Mouse (Mus musculus) adrenal gland, adult 2 months (tissue): ENCODE data around the gene Mcf2l. TPM values are rescaled to one million over a fixed set of nuclear protein-coding genes. Genes with fewer than 3 reads are reported as not detected.

Experiments used
- DNase-seq: peaks from one replicate; pipeline ENCODE4 v3.0.0; 2021
- polyA plus RNA-seq: library from polyadenylated mRNA; depleted of rRNA; stranded (reverse); fragments of >200 nt; gene quantifications from 2 replicates; pipeline ENCODE4 v1.2.3, GENCODE M21; 2012
- total RNA-seq, 2 experiments: library from RNA; stranded (reverse); gene quantifications; 2 replicates each; pipeline ENCODE4 v1.2.3; 2021

Gene Mcf2l
- total and polyA plus RNA-seq, 3 experiments = 9.6 to 25.4 (median 24.0) TPM

DNA sequence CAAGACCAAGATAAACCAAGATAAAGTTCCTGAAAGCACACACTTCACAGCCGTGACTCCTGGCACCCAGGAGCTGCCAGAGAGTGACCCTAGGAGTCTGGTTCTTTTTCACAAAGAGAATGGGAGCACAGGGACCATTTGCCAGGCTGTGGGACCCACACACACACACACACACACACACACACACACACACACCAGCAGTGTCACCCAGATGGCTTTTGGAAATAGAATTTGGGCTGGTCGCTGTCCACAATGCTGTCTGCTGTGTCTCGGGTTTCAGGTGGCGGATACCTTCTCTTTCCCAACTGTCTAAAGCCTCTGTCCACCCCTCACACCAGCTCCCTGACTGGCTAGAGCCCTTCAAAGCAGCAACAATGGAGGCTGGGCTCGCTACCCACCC, 120.9 kb downstream of the Mcf2l start:
- DNase-seq = no peak

DNA sequence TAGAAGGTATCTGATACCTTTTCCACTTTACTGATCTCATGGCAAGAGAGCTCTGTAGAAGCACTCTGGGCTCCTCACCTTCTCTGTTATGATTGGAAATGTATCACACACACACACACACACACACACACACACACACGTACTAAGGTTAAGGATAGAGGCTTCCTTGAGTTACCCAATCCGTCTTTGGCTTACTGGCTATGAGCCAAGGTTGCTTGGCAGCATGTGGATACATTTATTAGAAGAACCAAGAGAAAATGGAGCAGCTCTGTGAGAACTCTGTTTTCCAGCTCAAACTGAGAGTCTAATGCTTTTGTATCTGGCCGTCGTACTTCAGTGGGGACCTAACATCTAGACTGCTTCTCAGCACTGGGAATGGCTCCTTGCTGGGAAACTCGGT, 121.9 kb downstream of the Mcf2l start:
- DNase-seq = peak; percentile 48

DNA sequence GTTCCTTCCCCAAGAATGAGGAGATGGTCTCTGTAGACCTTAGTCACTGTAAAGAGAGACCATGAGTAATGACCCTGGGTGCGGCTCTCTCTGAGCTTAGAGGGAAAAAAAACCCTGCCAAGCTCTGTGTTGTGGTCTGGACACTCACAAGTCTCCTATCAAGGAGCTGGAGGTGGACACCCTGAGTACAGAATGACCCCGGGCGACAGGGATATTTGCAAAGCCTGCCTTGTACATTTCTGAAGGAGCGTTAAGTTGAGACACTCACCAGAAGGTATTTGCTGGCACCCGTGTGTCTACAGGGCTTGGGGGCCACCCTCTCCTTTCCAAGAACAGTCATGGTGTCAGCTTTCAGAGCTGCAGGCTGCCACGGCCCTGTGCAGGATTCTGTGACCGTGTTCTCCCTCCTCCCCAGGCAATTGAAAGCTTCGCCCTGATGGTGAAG, 123.2 kb downstream of the Mcf2l start:
- DNase-seq = no peak

GRCm38 (mm10) chr8:12998331-12998730, 124.7 kb downstream of the Mcf2l start:
- DNase-seq = no peak

DNA sequence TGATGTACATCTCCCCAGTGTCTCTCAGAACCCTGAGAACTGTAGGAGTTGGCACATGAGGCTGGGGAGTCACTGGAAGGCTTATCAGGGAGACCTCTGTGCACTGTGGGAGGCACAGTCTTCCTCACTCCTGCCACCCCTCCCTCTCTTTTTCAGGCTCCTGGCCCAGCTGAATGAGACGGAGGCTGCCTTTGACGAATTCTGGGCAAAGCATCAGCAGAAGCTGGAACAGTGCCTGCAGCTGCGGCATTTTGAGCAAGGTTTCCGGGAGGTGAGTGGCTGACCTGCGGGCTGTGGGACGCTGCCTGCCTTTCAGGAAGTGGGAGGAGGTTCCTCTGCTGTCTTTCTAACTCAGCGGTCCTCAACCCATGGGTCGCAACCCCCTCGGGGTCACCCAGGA, 126.2 kb downstream of the Mcf2l start:
- peak; percentile 17 for DNase-seq

- no peak for DNase-seq
These were observed 133.9 kb downstream of the Mcf2l start for GRCm38 (mm10) chr8:13007458-13007857.

GRCm38 (mm10) chr8:13010313-13010712, 136.7 kb downstream of the Mcf2l start:
- DNase-seq = no peak

GRCm38 (mm10) chr8:13019560-13019959, 146.0 kb downstream of the Mcf2l start:
- DNase-seq = no peak

DNA sequence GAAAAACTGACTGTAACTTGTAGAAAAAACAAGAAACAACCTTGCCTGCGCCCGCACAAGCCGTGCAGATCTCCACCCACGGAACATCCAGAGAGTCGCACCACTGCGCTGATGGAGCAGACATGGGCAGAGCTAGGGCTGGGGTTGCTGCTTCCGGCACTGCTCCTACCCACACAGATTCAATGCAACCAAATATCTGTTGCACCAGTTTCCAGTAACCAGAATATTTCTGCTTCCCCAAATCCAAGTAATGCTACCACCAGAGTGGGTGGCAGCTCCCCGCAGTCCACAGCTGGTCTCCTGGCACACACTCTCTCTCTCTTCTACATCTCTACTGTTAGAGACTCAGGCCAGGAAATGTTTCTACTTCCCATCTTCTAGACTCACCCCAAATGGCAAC, 148.2 kb downstream of the Mcf2l start:
- no peak for DNase-seq

GRCm38 (mm10) chr8:13025487-13026224, 152.1 kb downstream of the Mcf2l start, which contains the start of gene F7:
TSS of gene F7 (plus strand) at chr8:13026034.
- DNase-seq = peak; percentile 43

DNA sequence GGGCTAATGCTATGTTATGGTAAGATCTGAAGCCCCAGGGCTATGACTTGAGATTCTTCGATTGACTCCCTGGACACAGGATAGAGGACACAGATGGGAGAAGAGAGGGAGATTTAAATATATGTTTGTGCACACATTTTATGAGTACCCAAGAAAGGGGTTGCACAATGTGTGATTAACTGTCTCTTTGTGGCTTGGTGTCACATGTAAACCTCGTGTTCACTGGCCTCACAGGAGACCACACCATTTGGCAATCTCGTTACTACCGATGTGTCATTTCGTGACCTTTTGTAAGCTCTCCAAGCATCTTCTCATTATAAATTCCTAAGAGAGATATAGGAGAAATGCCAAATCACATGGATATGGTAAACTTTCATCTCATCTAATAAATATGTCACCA, 154.0 kb downstream of the Mcf2l start:
- DNase-seq = no peak

DNA sequence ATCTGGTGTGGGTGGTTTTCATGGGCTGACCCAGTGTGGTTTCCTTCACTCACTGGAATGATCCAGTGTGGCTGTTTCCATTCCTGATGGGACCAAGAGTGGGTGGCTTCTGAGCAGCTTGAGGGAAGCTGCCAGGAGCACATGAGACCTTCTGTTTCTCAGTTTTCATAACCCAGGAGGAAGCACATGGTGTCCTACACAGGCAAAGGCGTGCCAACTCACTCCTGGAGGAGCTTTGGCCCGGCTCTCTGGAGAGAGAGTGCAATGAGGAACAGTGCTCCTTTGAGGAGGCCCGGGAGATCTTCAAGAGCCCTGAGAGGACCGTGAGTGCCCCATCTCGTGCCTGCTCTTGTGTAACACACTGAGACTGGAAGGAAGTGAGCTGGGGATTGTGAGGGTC, 154.9 kb downstream of the Mcf2l start:
- DNase-seq = no peak

GRCm38 (mm10) chr8:13036346-13036812, 162.8 kb downstream of the Mcf2l start:
- no peak for DNase-seq

GRCm38 (mm10) chr8:13037015-13037414, 163.4 kb downstream of the Mcf2l start, which contains the start of gene F10:
TSS of gene F10 (plus strand) at chr8:13037308.
- DNase-seq = no peak

- peak; percentile 49 for DNase-seq
These were observed 164.0 kb downstream of the Mcf2l start for GRCm38 (mm10) chr8:13037569-13037968.

DNA sequence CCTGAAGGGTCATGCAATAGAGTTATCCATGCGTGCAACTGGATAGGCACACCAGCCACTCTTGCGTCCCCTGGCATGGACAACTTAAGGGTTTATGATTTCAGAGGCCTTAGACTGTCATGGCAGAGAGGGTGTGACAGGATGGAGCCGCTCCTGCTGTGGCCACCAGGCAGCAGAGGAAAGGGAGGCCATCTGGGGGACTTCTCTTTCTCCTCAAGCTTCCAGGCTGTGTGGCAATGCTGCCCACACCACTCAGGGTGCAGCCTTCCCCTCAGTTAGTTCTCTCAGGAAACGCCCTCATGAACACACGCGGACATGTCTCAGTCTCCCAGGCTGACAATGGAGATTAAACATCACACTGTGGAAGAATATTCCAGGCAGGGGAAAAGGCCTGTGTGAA, 165.4 kb downstream of the Mcf2l start:
- no peak for DNase-seq

DNA sequence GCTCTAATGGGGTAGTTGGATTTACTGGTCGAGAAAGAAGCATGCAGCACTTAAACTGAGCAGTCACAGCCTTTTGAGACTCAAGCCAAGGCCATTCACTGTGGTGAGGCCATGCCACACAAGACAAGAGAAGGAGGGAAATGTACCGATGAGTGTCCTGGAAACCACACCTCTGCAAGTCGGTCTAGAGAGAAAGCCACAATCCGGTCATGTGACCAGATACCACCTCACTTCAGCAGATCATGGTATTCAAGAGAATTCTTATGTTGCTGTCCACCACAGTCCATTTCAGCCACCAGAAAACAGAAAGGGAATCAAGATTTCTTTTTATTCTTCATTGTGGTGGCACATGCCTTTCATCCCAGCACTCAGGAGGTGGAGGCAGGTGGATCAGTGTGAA, 167.9 kb downstream of the Mcf2l start:
- DNase-seq = no peak

- no peak for DNase-seq
These were observed 174.0 kb downstream of the Mcf2l start for GRCm38 (mm10) chr8:13047652-13048051.

- no peak for DNase-seq
These were observed 176.9 kb downstream of the Mcf2l start for GRCm38 (mm10) chr8:13050550-13050949.

DNA sequence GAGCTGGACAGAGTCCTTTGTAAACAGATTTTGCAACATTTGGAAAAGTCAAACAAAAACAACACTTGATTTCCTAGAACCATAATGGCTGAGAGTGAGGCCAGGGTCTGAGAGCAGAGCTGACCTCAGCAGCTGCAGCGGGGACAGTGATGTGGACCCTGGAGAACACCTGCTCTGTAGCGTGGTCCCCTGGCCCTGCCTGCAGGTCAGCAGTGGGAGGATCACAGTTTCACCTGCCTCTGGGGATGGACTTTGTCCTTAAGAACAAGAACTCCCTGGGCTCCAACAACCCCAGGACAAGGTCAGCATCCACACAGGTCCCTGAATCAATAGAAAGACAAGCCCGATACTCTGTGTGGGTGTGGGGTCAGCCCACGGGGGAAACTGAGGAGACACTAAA, 183.7 kb downstream of the Mcf2l start:
- peak; percentile 15 for DNase-seq

DNA sequence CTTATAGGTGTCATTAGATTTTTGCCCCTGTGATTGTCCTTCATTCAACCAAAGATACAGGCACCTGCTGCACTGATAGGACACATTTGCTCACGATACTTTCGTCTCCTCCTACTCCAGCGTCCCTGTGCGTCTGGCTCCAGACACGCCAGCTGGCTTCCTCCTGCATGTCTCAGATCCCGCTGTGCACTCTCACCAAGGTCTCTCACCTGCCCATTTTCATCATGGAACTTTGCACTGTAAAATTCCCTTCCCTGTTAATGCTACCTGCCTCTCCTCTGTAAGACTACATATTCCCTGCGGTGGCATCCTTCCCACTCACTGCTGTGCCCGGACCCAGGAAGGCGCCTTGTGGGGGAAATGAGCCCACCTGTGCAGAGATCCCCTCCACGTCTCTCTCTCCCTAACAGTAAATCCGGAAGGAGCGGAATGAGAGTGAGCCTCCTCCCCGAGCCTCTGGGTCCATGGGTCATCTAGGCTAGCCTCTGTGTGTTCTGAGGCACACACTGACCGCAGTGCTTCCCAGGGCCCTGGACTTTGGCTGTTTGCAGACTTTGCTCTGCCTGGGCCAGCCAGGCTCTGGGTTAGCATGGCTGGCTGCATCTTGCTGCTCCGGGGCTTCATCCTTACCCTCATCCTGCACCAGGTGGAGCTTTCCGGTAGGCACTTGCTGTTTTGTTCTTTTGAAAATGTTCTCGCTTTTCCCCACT, 187.0 kb downstream of the Mcf2l start, which contains the start of gene Proz:
TSS of gene Proz (plus strand) at position 474 of the 710 bp plus-strand sequence.
- DNase-seq = no peak

GRCm38 (mm10) chr8:13063112-13063511, 189.5 kb downstream of the Mcf2l start:
- no peak for DNase-seq
